Comparison of ENCODE assay signal across 9 mouse cellular contexts in the genomic region with DNA sequence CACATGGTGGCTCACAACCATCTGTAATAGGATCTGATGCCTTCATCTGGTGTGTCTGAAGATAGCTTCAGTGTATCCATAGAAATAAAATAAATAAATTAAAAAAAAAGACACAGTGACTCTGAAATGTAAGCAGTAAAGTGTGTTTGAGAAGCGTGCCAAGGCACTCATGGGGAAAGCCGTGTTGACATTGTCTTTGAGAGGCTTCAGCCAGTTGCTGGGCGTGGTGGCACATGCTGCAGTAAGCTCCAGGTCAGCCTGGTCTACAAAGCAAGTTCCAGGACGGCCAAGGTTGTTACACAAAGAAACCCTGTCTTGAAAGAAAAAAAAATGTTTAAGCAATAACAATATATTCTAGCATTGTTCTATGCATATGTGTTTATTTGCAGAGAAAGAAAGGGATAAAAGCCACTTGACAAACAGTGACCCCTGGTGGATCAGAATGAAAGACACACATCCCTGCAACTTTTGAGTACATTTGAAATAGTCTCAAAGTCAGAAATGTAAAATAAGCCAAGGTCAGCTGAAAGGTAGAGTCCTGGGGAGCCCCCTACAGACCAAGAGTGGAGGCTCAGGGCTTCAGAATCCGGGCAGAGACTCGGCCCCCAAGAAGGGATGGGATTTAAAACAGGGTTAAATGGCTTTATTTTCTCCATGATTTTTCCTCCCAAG. TPM values are rescaled to one million over a fixed set of nuclear protein-coding genes. Genes with fewer than 3 reads are reported as not detected.
DNase-seq lines count a peak whose midpoint lies in the region; ATAC-seq and TF ChIP-seq lines count a peak whose summit lies in the region.
"Had no signal": no experiment of that assay in that cellular context is flagged by ENCODE, and none has a peak within 500 bp of the region (broad histone marks: within the 10 kb centered on the region; RNA-seq: fewer than 3 reads in every experiment).

No protein-coding gene starts in this region.

- H3K27ac ChIP-seq in liver, postnatal 0 days (ENCODE audit: low read depth), result no peak overlapping the region
- H3K27ac ChIP-seq in liver, embryonic 12.5 days, result no peak overlapping the region
- H3K27ac ChIP-seq: limb, embryonic 12.5 days had no signal

- WGBS in liver, postnatal 0 days (ENCODE audit: insufficient replicate concordance), result 63% methylated on average over 6 of the region's 6 CpGs
- WGBS in liver, embryonic 12.5 days (ENCODE audit: insufficient replicate concordance), result 72% methylated on average over 6 of the region's 6 CpGs

- peaks cover 13% of the 10 kb centered on the region for H3K36me3 ChIP-seq in liver, postnatal 0 days (replicated peaks; ENCODE audit: insufficient read depth, low read length)
- H3K36me3 ChIP-seq in liver, embryonic 12.5 days, result peaks cover 60% of the 10 kb centered on the region

- no peaks in the 10 kb centered on the region for H3K27me3 ChIP-seq in liver, postnatal 0 days (ENCODE audit: insufficient read depth, low read length)
- no peaks in the 10 kb centered on the region for H3K27me3 ChIP-seq in liver, embryonic 12.5 days (replicated peaks)
- H3K27me3 ChIP-seq: limb, embryonic 12.5 days had no signal

- peak; percentile 35; the same call in 1 of the 2 replicates for ATAC-seq in liver, postnatal 0 days
- ATAC-seq in liver, embryonic 12.5 days, result no peak

- H3K4me2 ChIP-seq in liver, postnatal 0 days (ENCODE audit: low read depth, low read length), result no peak overlapping the region
- H3K4me2 ChIP-seq in liver, embryonic 12.5 days, result no peak overlapping the region
- H3K4me2 ChIP-seq: limb, embryonic 12.5 days had no signal

- H3K4me1 ChIP-seq in liver, postnatal 0 days (ENCODE audit: insufficient read depth), result peaks cover 7% of the 10 kb centered on the region; the same call in 1 of the 2 replicates
- 0 out of 2 replicates have a peak, but pooled peaks cover 3% of the 10 kb centered on the region for H3K4me1 ChIP-seq in liver, embryonic 12.5 days
- H3K4me1 ChIP-seq: limb, embryonic 12.5 days had no signal

- peak; percentile 76 for TF ChIP-seq CTCF in liver, postnatal 0 days (IDR thresholded peaks at IDR 0.05; ENCODE audit: low read depth)

- H3K9me3 ChIP-seq in liver, postnatal 0 days (ENCODE audit: low read length), result no peaks in the 10 kb centered on the region
- H3K9me3 ChIP-seq in liver, embryonic 12.5 days (replicated peaks), result no peaks in the 10 kb centered on the region
- H3K9me3 ChIP-seq: limb, embryonic 12.5 days had no signal

- no peak for TF ChIP-seq EP300 in liver, postnatal 0 days (IDR thresholded peaks at IDR 0.05; ENCODE audit: low read depth)

- H3K9ac ChIP-seq in liver, postnatal 0 days (replicated peaks), result no peak overlapping the region
- H3K9ac ChIP-seq in liver, embryonic 12.5 days, result no peak overlapping the region
- H3K9ac ChIP-seq: limb, embryonic 12.5 days had no signal

- peak; percentile 14 to 38 for DNase-seq in cerebellum, postnatal 10 days
- no peak for DNase-seq in cerebellum, adult 11 months
- peak; percentile 34 for DNase-seq in liver, postnatal 0 days
- peak; percentile 27 to 48 for DNase-seq in kidney, postnatal 4 days
- peak; percentile 61 for DNase-seq in thymus, postnatal 0 days (ENCODE audit: low spot score)
- DNase-seq in right cerebral cortex, adult 18-20 months, result no peak
- DNase-seq in left cerebral cortex, adult 11 months (ENCODE audit: low spot score), result no peak

- H3K4me3 ChIP-seq in liver, postnatal 0 days (ENCODE audit: low read depth, low read length), result no peak overlapping the region
- no peak overlapping the region for H3K4me3 ChIP-seq in liver, embryonic 12.5 days
- H3K4me3 ChIP-seq: limb, embryonic 12.5 days had no signal

RNA-seq across cellular contexts. Expression of a gene that starts 14.3 kb away (rescaled TPM):
- polyA plus RNA-seq in liver, postnatal 0 days (2015; fragmentation: Nextera tagmentation; extraction: Ambion mirVana), result 4,025 and 4,072 TPM in 2 replicates
- polyA plus RNA-seq in liver, embryonic 12.5 days (2016; fragmentation: Nextera tagmentation; extraction: Ambion mirVana), result 10.5 and 10.8 TPM in 2 replicates
- 2.2 and 2.7 TPM in 2 replicates for polyA plus RNA-seq in thymus, postnatal 0 days (2015; fragmentation: Nextera tagmentation; extraction: Ambion mirVana)

RNA-seq across cellular contexts. Expression of a gene that starts 15.2 kb away (rescaled TPM):
- polyA plus RNA-seq in liver, postnatal 0 days (2015; fragmentation: Nextera tagmentation; extraction: Ambion mirVana), result 9.7 and 11.4 TPM in 2 replicates
- polyA plus RNA-seq in liver, embryonic 12.5 days (2016; fragmentation: Nextera tagmentation; extraction: Ambion mirVana), result 33.3 and 35.3 TPM in 2 replicates
- polyA plus RNA-seq in thymus, postnatal 0 days (2015; fragmentation: Nextera tagmentation; extraction: Ambion mirVana), result 37.3 and 37.6 TPM in 2 replicates

RNA-seq across cellular contexts. Expression of a gene that starts 21.1 kb away (rescaled TPM):
- polyA plus RNA-seq in liver, postnatal 0 days (2015; fragmentation: Nextera tagmentation; extraction: Ambion mirVana), result 0.26 and 0.28 TPM in 2 replicates
- polyA plus RNA-seq in liver, embryonic 12.5 days (2016; fragmentation: Nextera tagmentation; extraction: Ambion mirVana), result 0.97 and 2.0 TPM in 2 replicates
- polyA plus RNA-seq in thymus, postnatal 0 days (2015; fragmentation: Nextera tagmentation; extraction: Ambion mirVana), result 0.14 and 0.26 TPM in 2 replicates

RNA-seq across cellular contexts. Expression of a gene that starts 27.6 kb away (rescaled TPM):
- 10.5 and 11.4 TPM in 2 replicates for polyA plus RNA-seq in liver, postnatal 0 days (2015; fragmentation: Nextera tagmentation; extraction: Ambion mirVana)
- polyA plus RNA-seq in liver, embryonic 12.5 days (2016; fragmentation: Nextera tagmentation; extraction: Ambion mirVana), result 12.7 and 13.9 TPM in 2 replicates
- polyA plus RNA-seq in thymus, postnatal 0 days (2015; fragmentation: Nextera tagmentation; extraction: Ambion mirVana), result 30.6 and 32.9 TPM in 2 replicates

RNA-seq across cellular contexts. Expression of a gene that starts 27.6 kb away (rescaled TPM):
- polyA plus RNA-seq in liver, postnatal 0 days (2015; fragmentation: Nextera tagmentation; extraction: Ambion mirVana), result 4.8 and 5.6 TPM in 2 replicates
- polyA plus RNA-seq in liver, embryonic 12.5 days (2016; fragmentation: Nextera tagmentation; extraction: Ambion mirVana), result 18.6 and 19.8 TPM in 2 replicates
- polyA plus RNA-seq in thymus, postnatal 0 days (2015; fragmentation: Nextera tagmentation; extraction: Ambion mirVana), result 18.7 and 18.8 TPM in 2 replicates

Comparison
In these comparisons a context has a peak if more than half of its experiments do, and no peak if none do; other contexts are left out.
1. DNase-seq: peak in cerebellum, postnatal 10 days (2 of 2), liver, postnatal 0 days (single experiment), kidney, postnatal 4 days (2 of 2) and thymus, postnatal 0 days (single experiment); none in cerebellum, adult 11 months (single experiment), right cerebral cortex, adult 18-20 months (single experiment) and left cerebral cortex, adult 11 months (single experiment).
2. RNA of a gene that starts 14.3 kb away (polyA plus RNA-seq): 4,025 to 4,072 TPM in liver, postnatal 0 days; 10.5 to 10.8 TPM in liver, embryonic 12.5 days and 2.2 to 2.7 TPM in thymus, postnatal 0 days; every median in the first group is over 100 times any median in the second.